Mouse (Mus musculus): ENCODE measurements around the gene AC129217.1. TPM values are rescaled to one million over a fixed set of nuclear protein-coding genes. Genes with fewer than 3 reads are reported as not detected.
A peak's percentile ranks its signal among the peaks of the same experiment; 100 is the strongest.

The AC129217.1 gene
- not detected in 2 replicates for polyA plus RNA-seq (2015; fragmentation: Nextera tagmentation; extraction: Ambion mirVana)

DNA sequence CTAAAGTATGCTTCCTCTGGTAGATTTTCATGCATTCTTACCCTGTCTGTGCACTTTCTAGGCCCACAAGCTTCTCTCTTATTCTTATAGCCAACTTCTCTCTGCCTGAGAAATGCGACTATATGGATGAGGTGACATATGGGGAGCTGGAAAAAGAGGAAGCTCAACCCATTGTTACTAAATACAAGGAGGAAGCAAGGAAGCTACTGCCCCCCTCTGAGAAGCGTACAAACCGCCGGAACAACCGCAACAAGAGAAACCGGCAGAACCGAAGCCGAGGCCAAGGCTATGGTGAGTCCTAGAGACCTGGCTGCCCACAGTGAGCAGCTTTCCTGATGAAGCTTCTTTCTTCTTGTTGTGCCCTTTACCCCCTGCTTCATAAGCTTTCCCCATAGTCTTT lies at the start of gene AC129217.1:
Gene AC129217.1, plus strand, starts transcription at position 114 of the 400 bp plus-strand sequence.
- no peak for ATAC-seq (ENCODE audit: low FRiP score, low read depth)

GRCm38 (mm10) chr19:8786008-8786781 lies 43.4 kb upstream of the AC129217.1 start, which contains the start of gene Taf6l:
Gene Taf6l (minus strand): TSS chr19:8786417.
- H3K4me2 ChIP-seq (replicated peaks): peak within 1 kb of the TSS; percentile 74
- no peaks in the 10 kb centered on the region for H3K9me3 ChIP-seq
- H3K9ac ChIP-seq: peak within 1 kb of the TSS; percentile 64
- H3K27ac ChIP-seq: peak within 1 kb of the TSS; percentile 81
- ATAC-seq (ENCODE audit: low FRiP score, low read depth): peak; percentile 99
- peaks cover 8% of the 10 kb centered on the region for H3K4me1 ChIP-seq
- 1% methylated on average over 31 of the region's 32 CpGs for WGBS
- no peaks in the 10 kb centered on the region for H3K27me3 ChIP-seq
- peaks cover 40% of the 10 kb centered on the region for H3K36me3 ChIP-seq
- peak within 1 kb of the TSS; percentile 73 for H3K4me3 ChIP-seq

More for the DNA sequence above, at the start of gene AC129217.1:
- H3K9me3 ChIP-seq: no peaks in the 10 kb centered on the region
- H3K4me3 ChIP-seq: no peak within 1 kb of the TSS
- H3K4me2 ChIP-seq (replicated peaks): no peak within 1 kb of the TSS
- no peaks in the 10 kb centered on the region for H3K27me3 ChIP-seq
- H3K4me1 ChIP-seq: no peaks in the 10 kb centered on the region
- WGBS: 93% methylated on average over 8 of the region's 8 CpGs
- peak within 1 kb of the TSS; percentile 13; the same call in 1 of the 2 replicates for H3K9ac ChIP-seq
- no peak within 1 kb of the TSS for H3K27ac ChIP-seq
- H3K36me3 ChIP-seq: peaks cover 99% of the 10 kb centered on the region

DNA sequence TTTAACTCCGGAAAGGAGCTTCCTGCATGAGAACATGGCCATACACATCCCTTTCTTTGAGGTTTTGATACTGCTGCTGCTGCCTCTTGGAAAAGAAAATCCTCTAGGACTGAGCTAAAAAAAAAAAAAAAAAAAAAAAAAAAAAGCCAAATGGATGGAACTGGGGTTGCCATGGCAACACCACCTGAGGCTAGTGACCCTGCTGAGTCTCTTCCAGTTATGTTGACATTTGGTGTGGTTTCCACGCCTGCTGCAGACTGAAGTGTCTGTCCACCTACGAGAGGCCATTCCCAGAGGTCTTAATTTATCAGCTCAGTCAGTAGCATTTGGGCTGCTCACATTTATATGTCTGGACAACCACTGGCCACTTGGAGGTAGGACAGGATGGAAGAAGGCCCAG lies 41.1 kb upstream of the AC129217.1 start:
- 0 out of 2 replicates have a peak, but pooled peaks cover 6% of the 10 kb centered on the region for H3K9me3 ChIP-seq
- ATAC-seq (ENCODE audit: low FRiP score, low read depth): no peak

GRCm38 (mm10) chr19:8789171-8789570 lies 40.4 kb upstream of the AC129217.1 start:
- no peak overlapping the region for H3K4me2 ChIP-seq (replicated peaks)
- H3K27me3 ChIP-seq: no peaks in the 10 kb centered on the region
- H3K4me3 ChIP-seq: no peak overlapping the region
- no peak for ATAC-seq (ENCODE audit: low FRiP score, low read depth)
- 0 out of 2 replicates have a peak, but pooled peaks cover 7% of the 10 kb centered on the region for H3K9me3 ChIP-seq
- peaks cover 35% of the 10 kb centered on the region for H3K36me3 ChIP-seq
- 0 out of 2 replicates have a peak overlapping the region, but pooled peaks have one; percentile 48 for H3K9ac ChIP-seq
- H3K27ac ChIP-seq: no peak overlapping the region
- peaks cover 8% of the 10 kb centered on the region for H3K4me1 ChIP-seq
- 49% methylated on average over 1 of the region's 1 CpGs for WGBS

More for the DNA sequence above, 41.1 kb upstream of the AC129217.1 start:
- Histone ChIP-seq H3K36me3 (peaks cover 35% of the 10 kb centered on the region), H3K27ac (no peak overlapping the region), H3K4me3 (no peak overlapping the region), H3K27me3 (no peaks in the 10 kb centered on the region), H3K4me2 (replicated peaks) (no peak overlapping the region), H3K4me1 (peaks cover 8% of the 10 kb centered on the region), H3K9ac (peak overlapping the region; percentile 48)
- WGBS: 21% methylated on average over 3 of the region's 3 CpGs

- H3K9me3 ChIP-seq: 0 out of 2 replicates have a peak, but pooled peaks cover 7% of the 10 kb centered on the region
- H3K4me3 ChIP-seq: no peak overlapping the region
- 80% methylated on average over 7 of the region's 7 CpGs for WGBS
- peaks cover 44% of the 10 kb centered on the region for H3K36me3 ChIP-seq
- ATAC-seq (ENCODE audit: low FRiP score, low read depth): no peak
- 0 out of 2 replicates have a peak overlapping the region, but pooled peaks have one; percentile 6 for H3K27ac ChIP-seq
- H3K27me3 ChIP-seq: no peaks in the 10 kb centered on the region
- no peak overlapping the region for H3K4me2 ChIP-seq (replicated peaks)
- peak overlapping the region; percentile 35; the same call in 1 of the 2 replicates for H3K9ac ChIP-seq
- H3K4me1 ChIP-seq: peaks cover 5% of the 10 kb centered on the region
Observed at GRCm38 (mm10) chr19:8790171-8790570, 39.4 kb upstream of the AC129217.1 start.

- WGBS: under 1% methylated on average over 25 of the region's 25 CpGs
- Histone ChIP-seq H3K4me3 (peak within 1 kb of the TSS; percentile 81), H3K4me1 (peaks cover 20% of the 10 kb centered on the region)
Observed at GRCm38 (mm10) chr19:8798264-8798946, 31.2 kb upstream of the AC129217.1 start, which contains the start of gene Polr2g. Gene Polr2g (minus strand): TSS chr19:8798577.

GRCm38 (mm10) chr19:8798947-8799315 lies 30.6 kb upstream of the AC129217.1 start:
- Histone ChIP-seq H3K27me3 (no peaks in the 10 kb centered on the region), H3K9me3 (no peaks in the 10 kb centered on the region), H3K27ac (no peak overlapping the region), H3K4me1 (peaks cover 21% of the 10 kb centered on the region), H3K36me3 (peaks cover 33% of the 10 kb centered on the region), H3K4me2 (replicated peaks) (peak overlapping the region; percentile 82), H3K4me3 (peak overlapping the region; percentile 81), H3K9ac (no peak overlapping the region)
- no peak for ATAC-seq (ENCODE audit: low FRiP score, low read depth)

More at GRCm38 (mm10) chr19:8798264-8798946, 31.2 kb upstream of the AC129217.1 start, which contains the start of gene Polr2g:
- Histone ChIP-seq H3K4me2 (replicated peaks) (peak within 1 kb of the TSS; percentile 82), H3K9me3 (0 out of 2 replicates have a peak, but pooled peaks cover 2% of the 10 kb centered on the region), H3K36me3 (peaks cover 33% of the 10 kb centered on the region), H3K27ac (peak within 1 kb of the TSS; percentile 63; the same call in 1 of the 2 replicates), H3K9ac (peak within 1 kb of the TSS; percentile 87), H3K27me3 (no peaks in the 10 kb centered on the region)
- peak; percentile 79 for ATAC-seq (ENCODE audit: low FRiP score, low read depth)

GRCm38 (mm10) chr19:8802130-8802821 lies 27.3 kb upstream of the AC129217.1 start, which contains the start of gene Zbtb3:
Gene Zbtb3 (plus strand): TSS chr19:8802555.
- no peaks in the 10 kb centered on the region for H3K27me3 ChIP-seq
- peak within 1 kb of the TSS; percentile 73 for H3K4me2 ChIP-seq (replicated peaks)
- no peaks in the 10 kb centered on the region for H3K9me3 ChIP-seq
- peak within 1 kb of the TSS; percentile 56 for H3K4me3 ChIP-seq
- H3K36me3 ChIP-seq: peaks cover 37% of the 10 kb centered on the region
- peaks cover 18% of the 10 kb centered on the region for H3K4me1 ChIP-seq
- peak; percentile 97 for ATAC-seq (ENCODE audit: low FRiP score, low read depth)
- under 1% methylated on average over 30 of the region's 30 CpGs for WGBS
- peak within 1 kb of the TSS; percentile 61 for H3K9ac ChIP-seq
- peak within 1 kb of the TSS; percentile 84 for H3K27ac ChIP-seq

- Histone ChIP-seq H3K27me3 (no peaks in the 10 kb centered on the region), H3K36me3 (peaks cover 48% of the 10 kb centered on the region), H3K4me1 (peaks cover 12% of the 10 kb centered on the region), H3K4me3 (peak overlapping the region; percentile 56), H3K9ac (no peak overlapping the region), H3K9me3 (no peaks in the 10 kb centered on the region), H3K27ac (peak overlapping the region; percentile 84; the same call in 1 of the 2 replicates), H3K4me2 (replicated peaks) (peak overlapping the region; percentile 73)
- WGBS: 92% methylated on average over 9 of the region's 9 CpGs
- no peak for ATAC-seq (ENCODE audit: low FRiP score, low read depth)
Observed at GRCm38 (mm10) chr19:8803204-8803780, 26.3 kb upstream of the AC129217.1 start.

- H3K9me3 ChIP-seq: no peaks in the 10 kb centered on the region
- peaks cover 54% of the 10 kb centered on the region for H3K36me3 ChIP-seq
- 92% methylated on average over 11 of the region's 11 CpGs for WGBS
- no peak overlapping the region for H3K4me3 ChIP-seq
- ATAC-seq (ENCODE audit: low FRiP score, low read depth): no peak
- H3K27me3 ChIP-seq: no peaks in the 10 kb centered on the region
- no peak overlapping the region for H3K27ac ChIP-seq
- no peak overlapping the region for H3K9ac ChIP-seq
- no peak overlapping the region for H3K4me2 ChIP-seq (replicated peaks)
- H3K4me1 ChIP-seq: peaks cover 12% of the 10 kb centered on the region
Observed at GRCm38 (mm10) chr19:8803879-8804660, 25.5 kb upstream of the AC129217.1 start.

All from limb, embryonic 13.5 days (tissue).